Mouse (Mus musculus): ENCODE measurements at regions not wholly inside any gene's neighbourhood (a gene's known extent, or its start where the extent isn't known, plus 50 kb on each side); places are given as distances from the start of the nearest gene placed in this dataset.

GRCm38 (mm10) chr15:13765411-13765810 lies 591.9 kb upstream of the Cdh6 start:
- no peak for DNase-seq

- no peak for DNase-seq
Observed at GRCm38 (mm10) chr15:13764587-13764986, 591.1 kb upstream of the Cdh6 start.

GRCm38 (mm10) chr15:13746559-13746958 lies 573.1 kb upstream of the Cdh6 start:
- no peak for DNase-seq

- peak in 1 of 2 experiments; percentile 7 for DNase-seq
Observed at GRCm38 (mm10) chr15:13706276-13706675, 532.8 kb upstream of the Cdh6 start.

- DNase-seq = no peak
Observed at GRCm38 (mm10) chr15:13705187-13705586, 531.7 kb upstream of the Cdh6 start.

GRCm38 (mm10) chr15:13668193-13668592 lies 494.7 kb upstream of the Cdh6 start:
- no peak for DNase-seq

- no peak for DNase-seq
Observed at GRCm38 (mm10) chr15:13667278-13667677, 493.8 kb upstream of the Cdh6 start.

GRCm38 (mm10) chr15:13662275-13662674 lies 488.8 kb upstream of the Cdh6 start:
- DNase-seq = no peak

- no peak for DNase-seq
Observed at GRCm38 (mm10) chr15:13655038-13655437, 481.6 kb upstream of the Cdh6 start.

GRCm38 (mm10) chr15:13635346-13635940 lies 462.0 kb upstream of the Cdh6 start:
- DNase-seq = no peak

GRCm38 (mm10) chr15:13602133-13602532 lies 428.7 kb upstream of the Cdh6 start:
- no peak for DNase-seq

GRCm38 (mm10) chr15:13597856-13598255 lies 424.4 kb upstream of the Cdh6 start:
- DNase-seq = no peak

- no peak for DNase-seq
Observed at GRCm38 (mm10) chr15:13593823-13594222, 420.3 kb upstream of the Cdh6 start.

- DNase-seq = no peak
Observed at GRCm38 (mm10) chr15:13590864-13591263, 417.4 kb upstream of the Cdh6 start.

GRCm38 (mm10) chr15:13583300-13583699 lies 409.8 kb upstream of the Cdh6 start:
- no peak for DNase-seq

GRCm38 (mm10) chr15:13582134-13582533 lies 408.7 kb upstream of the Cdh6 start:
- no peak for DNase-seq

GRCm38 (mm10) chr15:13573621-13574020 lies 400.1 kb upstream of the Cdh6 start:
- no peak for DNase-seq

GRCm38 (mm10) chr15:13560920-13561319 lies 387.4 kb upstream of the Cdh6 start:
- DNase-seq = no peak

- DNase-seq = no peak
Observed at GRCm38 (mm10) chr15:13549207-13549837, 375.8 kb upstream of the Cdh6 start.

GRCm38 (mm10) chr15:13540026-13540425 lies 366.6 kb upstream of the Cdh6 start:
- DNase-seq = no peak

- DNase-seq = no peak
Observed at GRCm38 (mm10) chr15:13534017-13534416, 360.5 kb upstream of the Cdh6 start.

GRCm38 (mm10) chr15:13529960-13530359 lies 356.5 kb upstream of the Cdh6 start:
- DNase-seq = no peak

- no peak for DNase-seq
Observed at GRCm38 (mm10) chr15:13529050-13529449, 355.6 kb upstream of the Cdh6 start.
